ENCODE assay signal across 15 mouse cellular contexts in the genomic region with DNA sequence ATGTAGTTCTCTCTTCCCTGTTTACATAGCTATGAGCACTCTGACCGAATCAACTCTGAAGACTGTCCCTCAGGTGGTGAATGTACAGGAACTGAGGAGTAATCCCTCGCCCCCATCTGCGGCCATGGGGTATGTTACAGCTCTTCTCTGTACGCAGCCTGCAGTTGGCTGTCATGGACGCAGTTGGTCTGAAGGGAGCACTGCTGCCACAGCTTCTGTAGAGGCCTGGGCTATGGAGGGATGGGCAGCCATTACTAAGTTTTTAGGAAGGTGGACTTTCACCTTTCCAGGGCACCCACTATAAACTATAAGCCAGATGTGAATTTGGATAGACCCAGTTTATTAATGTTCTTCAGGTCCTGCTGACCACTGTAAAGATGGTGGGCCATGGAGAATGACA.
"Had no signal": no experiment of that assay in that cellular context is flagged by ENCODE, and none has a peak within 500 bp of the region (broad histone marks: within the 10 kb centered on the region; RNA-seq: fewer than 3 reads in every experiment).

No protein-coding gene starts in this region.

- H3K4me2 ChIP-seq: limb, embryonic 13.5 days; liver, embryonic 15.5 days; lung, embryonic 14.5 days; neural tube, embryonic 13.5 days had no signal

- H3K9ac ChIP-seq: limb, embryonic 13.5 days; liver, embryonic 15.5 days; lung, embryonic 14.5 days; neural tube, embryonic 13.5 days had no signal

- H3K4me3 ChIP-seq: limb, embryonic 13.5 days; liver, embryonic 15.5 days; midbrain, embryonic 10.5 days; neural tube, embryonic 13.5 days had no signal

- H3K9me3 ChIP-seq: limb, embryonic 13.5 days; liver, embryonic 15.5 days; midbrain, embryonic 10.5 days; neural tube, embryonic 13.5 days had no signal

- DNase-seq: kidney, postnatal 10 days; kidney, postnatal 4 days; left cerebral cortex, postnatal 4 days; lung, embryonic 14.5 days; lung, postnatal 10 days; lung, postnatal 4 days; retina, postnatal 1 day; right cerebral cortex, postnatal 4 days; spleen, adult 18-20 months; thymus, postnatal 4 days had no signal

- H3K27me3 ChIP-seq: limb, embryonic 13.5 days; liver, embryonic 15.5 days; neural tube, embryonic 13.5 days had no signal

- H3K4me1 ChIP-seq: limb, embryonic 13.5 days; midbrain, embryonic 10.5 days; neural tube, embryonic 13.5 days had no signal

- ATAC-seq: midbrain, embryonic 16.5 days had no signal

- H3K27ac ChIP-seq: limb, embryonic 13.5 days; liver, embryonic 15.5 days; midbrain, embryonic 10.5 days; neural tube, embryonic 13.5 days had no signal
